Mouse (Mus musculus) intestine, postnatal 0 days (tissue): ENCODE results near the gene Slc25a25. TPM values are rescaled to one million over a fixed set of nuclear protein-coding genes. Genes with fewer than 3 reads are reported as not detected.

Experiments
- ATAC-seq: fragments of 200-750 bp; cut with Nextera tagmentation; 2 replicates; pipeline ENCODE4 v1.8.0; 2017; ENCODE audit warnings: mild to moderate bottlenecking, moderate TSS enrichment, moderate library complexity
- H3K27ac ChIP-seq: fragments of 300-500 bp; sonication (generic); 2 replicates; pipeline ENCODE4 v1.5.1; 2014; ENCODE audit warnings: mild to moderate bottlenecking, low read depth, low read length, moderate library complexity
- H3K27me3 ChIP-seq: fragments of 300-500 bp; sonication (generic); replicated peaks from 2 replicates; pipeline ENCODE4 v1.6.1; 2014; ENCODE audit warnings: low read length, mixed read lengths; ENCODE audit not compliant: control insufficient read depth, insufficient read depth
- H3K36me3 ChIP-seq: fragments of 300-500 bp; sonication (generic); 2 replicates; pipeline ENCODE4 v1.6.1; 2014; ENCODE audit warnings: mild to moderate bottlenecking, moderate library complexity; ENCODE audit not compliant: control insufficient read depth, insufficient read depth
- H3K4me1 ChIP-seq: fragments of 300-500 bp; sonication (generic); replicated peaks from 2 replicates; pipeline ENCODE4 v1.6.1; 2014; ENCODE audit warnings: antibody characterized with exemption, low read length, mixed read lengths; ENCODE audit not compliant: control insufficient read depth, insufficient read depth
- H3K4me2 ChIP-seq: fragments of 300-500 bp; sonication (generic); replicated peaks from 2 replicates; pipeline ENCODE4 v1.6.1; 2014; ENCODE audit warnings: low read depth, mild to moderate bottlenecking, moderate library complexity
- H3K4me3 ChIP-seq: fragments of 300-500 bp; sonication (generic); 2 replicates; pipeline ENCODE4 v1.5.1; 2014; ENCODE audit warnings: low read depth, low read length
- H3K9ac ChIP-seq: fragments of 300-500 bp; sonication (generic); 2 replicates; pipeline ENCODE4 v1.6.1; 2014; ENCODE audit warnings: mild to moderate bottlenecking, low read depth, low read length
- H3K9me3 ChIP-seq: fragments of 300-500 bp; sonication (generic); 2 replicates; pipeline ENCODE4 v1.6.1; 2016; ENCODE audit warnings: mixed run types; ENCODE audit not compliant: control insufficient read depth
- CTCF ChIP-seq: sonication (generic); IDR thresholded peaks from 2 replicates; pipeline ENCODE4 v1.5.1; 2016; ENCODE audit warnings: low read depth, mild to moderate bottlenecking, control low read depth, antibody characterized with exemption, moderate library complexity
- WGBS: fragments of 180-500 bp; shearing (Covaris S2); extraction: QIAGEN DNeasy Blood & Tissue Kit; methylation state at CpG from one replicate; pipeline ENCODE4 v1.1.7; 2014; 5-methylcytosine and 5-hydroxymethylcytosine counted together
- polyA plus RNA-seq: library from polyadenylated mRNA; unstranded; fragments of >200 nt; fragmentation: Nextera tagmentation; extraction: Ambion mirVana; gene quantifications from 2 replicates; pipeline ENCODE4 v1.2.1, GENCODE M21; 2015

Slc25a25 gene
- polyA plus RNA-seq, 1 experiment from 2014 or later = 45.1 TPM

GRCm38 (mm10) chr2:32453641-32454303 lies 2.5 kb upstream of the Slc25a25 start:
- 0 out of 2 replicates have a peak overlapping the region, but pooled peaks have one; percentile 10 for H3K4me2 ChIP-seq
- no peaks in the 10 kb centered on the region for H3K27me3 ChIP-seq
- H3K9ac ChIP-seq = no peak overlapping the region
- no peaks in the 10 kb centered on the region for H3K9me3 ChIP-seq
- WGBS = 67% methylated on average over 5 of the region's 5 CpGs
- H3K27ac ChIP-seq = no peak overlapping the region
- peaks cover 17% of the 10 kb centered on the region; the same call in 1 of the 2 replicates for H3K36me3 ChIP-seq
- H3K4me1 ChIP-seq = peaks cover 16% of the 10 kb centered on the region
- no peak for ATAC-seq
- H3K4me3 ChIP-seq = no peak overlapping the region
- no peak for TF ChIP-seq CTCF

GRCm38 (mm10) chr2:32452441-32452971 lies 1.3 kb upstream of the Slc25a25 start:
- H3K27ac ChIP-seq = 0 out of 2 replicates have a peak overlapping the region, but pooled peaks have one; percentile 22
- H3K4me2 ChIP-seq = peak overlapping the region; percentile 81
- 89% methylated on average over 16 of the region's 16 CpGs for WGBS
- H3K4me1 ChIP-seq = peaks cover 22% of the 10 kb centered on the region
- no peaks in the 10 kb centered on the region for H3K9me3 ChIP-seq
- TF ChIP-seq CTCF = no peak
- H3K27me3 ChIP-seq = no peaks in the 10 kb centered on the region
- H3K9ac ChIP-seq = peak overlapping the region; percentile 35; the same call in 1 of the 2 replicates
- peak overlapping the region; percentile 27; the same call in 1 of the 2 replicates for H3K4me3 ChIP-seq
- no peak for ATAC-seq
- peaks cover 17% of the 10 kb centered on the region; the same call in 1 of the 2 replicates for H3K36me3 ChIP-seq

GRCm38 (mm10) chr2:32451870-32452372 lies 676 bp upstream of the Slc25a25 start:
- Histone ChIP-seq H3K9ac (peak overlapping the region; percentile 92), H3K4me1 (peaks cover 22% of the 10 kb centered on the region), H3K4me3 (peak overlapping the region; percentile 91), H3K4me2 (peak overlapping the region; percentile 81), H3K36me3 (peaks cover 17% of the 10 kb centered on the region; the same call in 1 of the 2 replicates), H3K27me3 (no peaks in the 10 kb centered on the region), H3K27ac (peak overlapping the region; percentile 97), H3K9me3 (no peaks in the 10 kb centered on the region)
- peak; percentile 95 for ATAC-seq
- no peak for TF ChIP-seq CTCF
- WGBS = under 1% methylated on average over 25 of the region's 25 CpGs

GRCm38 (mm10) chr2:32449761-32450754 lies 1.2 kb downstream of the Slc25a25 start, which contains the start of gene Naif1:
TSS of gene Naif1 (plus strand) at chr2:32450457.
- WGBS = 70% methylated on average over 15 of the region's 15 CpGs
- Histone ChIP-seq H3K27me3 (no peaks in the 10 kb centered on the region), H3K9ac (peak within 1 kb of the TSS; percentile 92), H3K9me3 (no peaks in the 10 kb centered on the region), H3K36me3 (peaks cover 5% of the 10 kb centered on the region; the same call in 1 of the 2 replicates), H3K4me1 (peaks cover 22% of the 10 kb centered on the region), H3K4me2 (peak within 1 kb of the TSS; percentile 81), H3K27ac (peak within 1 kb of the TSS; percentile 97), H3K4me3 (peak within 1 kb of the TSS; percentile 91)
- TF ChIP-seq CTCF = no peak
- ATAC-seq = no peak

GRCm38 (mm10) chr2:32448480-32448879 lies 2.8 kb downstream of the Slc25a25 start:
- ATAC-seq = no peak
- Histone ChIP-seq H3K4me2 (peak overlapping the region; percentile 21; the same call in 1 of the 2 replicates), H3K4me1 (peaks cover 22% of the 10 kb centered on the region), H3K9ac (no peak overlapping the region), H3K27me3 (no peaks in the 10 kb centered on the region), H3K27ac (no peak overlapping the region), H3K9me3 (no peaks in the 10 kb centered on the region), H3K36me3 (no peaks in the 10 kb centered on the region), H3K4me3 (no peak overlapping the region)
- WGBS = 83% methylated on average over 1 of the region's 1 CpGs
- TF ChIP-seq CTCF = no peak
